27 mouse cellular contexts compared by ENCODE assay signal in the genomic region with DNA sequence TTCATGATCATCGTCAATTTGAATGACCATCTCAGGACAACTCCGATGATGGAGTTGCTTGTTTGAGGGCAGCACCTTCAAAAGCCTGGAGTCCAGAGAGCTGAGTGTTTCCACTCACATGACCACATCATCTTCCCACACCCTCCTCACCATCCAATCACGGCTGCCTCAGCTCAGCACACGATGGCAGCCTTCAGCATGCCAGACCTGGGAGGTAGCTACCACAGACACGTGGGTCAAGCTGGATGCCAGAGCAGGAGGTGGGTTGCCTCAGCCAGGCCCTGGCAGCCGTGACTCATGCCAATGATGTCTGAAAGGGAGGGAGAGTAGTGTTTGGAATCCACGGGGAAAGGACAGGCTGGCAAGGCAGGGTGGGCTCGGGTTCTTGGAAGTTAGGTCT. TPM values are rescaled to one million over a fixed set of nuclear protein-coding genes. Genes with fewer than 3 reads are reported as not detected.
DNase-seq lines count a peak whose midpoint lies in the region; ATAC-seq and TF ChIP-seq lines count a peak whose summit lies in the region.
"Had no signal": no experiment of that assay in that cellular context is flagged by ENCODE, and none has a peak within 500 bp of the region (broad histone marks: within the 10 kb centered on the region; RNA-seq: fewer than 3 reads in every experiment).

No protein-coding gene starts in this region.

- H3K36me3 ChIP-seq in G1E (replicated peaks) = no peaks in the 10 kb centered on the region
- H3K36me3 ChIP-seq: embryonic facial prominence, embryonic 12.5 days; forebrain, embryonic 12.5 days; heart, embryonic 12.5 days; hindbrain, embryonic 15.5 days had no signal

- H3K27me3 ChIP-seq in G1E (ENCODE audit: insufficient read depth, low read length) = no peaks in the 10 kb centered on the region
- H3K27me3 ChIP-seq: embryonic facial prominence, embryonic 12.5 days; forebrain, embryonic 12.5 days; hindbrain, embryonic 15.5 days had no signal

- peak; percentile 23 to 43 for DNase-seq in cerebellum, postnatal 14 days
- DNase-seq in cerebellum, postnatal 4 days (ENCODE audit: low spot score in 2 of 2) = no peak
- DNase-seq in 3134 (ENCODE audit: extremely low read depth, insufficient read length, low spot score) (peak; percentile 88), G1E (ENCODE audit: low spot score) (no peak)
- peak; percentile 95 for DNase-seq in fibroblast of lung, adult 2 months (ENCODE audit: low read depth)
- DNase-seq in urinary bladder, postnatal 10 days (ENCODE audit: low spot score) = no peak
- no peak for DNase-seq in ovary, postnatal 36 days (ENCODE audit: low spot score)
- DNase-seq: adrenal gland, postnatal 10 days; cerebellum, adult 11-12 months; cerebellum, adult 9-11 months; gastrocnemius, postnatal 10 days had no signal

- H3K4me1 ChIP-seq in G1E (ENCODE audit: insufficient read depth, low read depth, low read length) = no peaks in the 10 kb centered on the region
- H3K4me1 ChIP-seq: embryonic facial prominence, embryonic 12.5 days; forebrain, embryonic 12.5 days; hindbrain, embryonic 15.5 days had no signal

- H3K4me3 ChIP-seq in G1E (ENCODE audit: low read depth, low read length) = peak overlapping the region; percentile 39
- H3K4me3 ChIP-seq: embryonic facial prominence, embryonic 12.5 days; forebrain, embryonic 12.5 days; heart, embryonic 12.5 days; hindbrain, embryonic 15.5 days had no signal

- no peak for TF ChIP-seq CTCF in G1E (IDR thresholded peaks at IDR 0.05; ENCODE audit: low read depth, low read length)

- peaks cover 81% of the 10 kb centered on the region for H3K9me3 ChIP-seq in G1E (replicated peaks)
- H3K9me3 ChIP-seq: embryonic facial prominence, embryonic 12.5 days; forebrain, embryonic 12.5 days; heart, embryonic 12.5 days; hindbrain, embryonic 15.5 days had no signal

- ATAC-seq in G1E (ENCODE audit: extremely low read depth, insufficient number of reproducible peaks, low FRiP score, poor library complexity, severe bottlenecking) = no peak
- no peak for ATAC-seq in megakaryocyte-erythroid progenitor cell, adult 5-6 weeks (replicated peaks; ENCODE audit: low FRiP score, low TSS enrichment, poor library complexity, severe bottlenecking)
- ATAC-seq: CD4-positive, CD25-positive, alpha-beta regulatory T cell, adult 4 months; forebrain, embryonic 16.5 days; intestine, embryonic 16.5 days had no signal

RNA-seq across cellular contexts. Expression of a gene that starts 11.5 kb away (rescaled TPM):
- total RNA-seq in G1E (2014; fragmentation: Nextera tagmentation) (not detected in 2 replicates), G1E (2017) (0.05 and 0.06 TPM in 2 replicates)
- polyA plus RNA-seq in G1E (2012) = not detected in 2 replicates
- total RNA-seq in megakaryocyte-erythroid progenitor cell, adult 5-6 weeks (2014; fragmentation: Nextera tagmentation) = not detected in 2 replicates
- total RNA-seq in megakaryocyte-erythroid progenitor cell, adult 5-6 weeks (2017) = 0.28 TPM in 1 of 2 replicates, not detected in the other
- total RNA-seq: gastrocnemius, postnatal 10 days; heart, adult 8-10 months; heart, postnatal 25 days had no signal
- polyA plus RNA-seq: cortical plate, adult 2 months; embryonic facial prominence, embryonic 12.5 days; forebrain, embryonic 12.5 days; forebrain, embryonic 16.5 days; frontal cortex, adult 2 months; heart, embryonic 12.5 days; heart, embryonic 16.5 days; hindbrain, embryonic 11.5 days; hindbrain, embryonic 15.5 days; intestine, embryonic 16.5 days had no signal

RNA-seq across cellular contexts. Expression of a gene that starts 42.2 kb away (rescaled TPM):
- total RNA-seq in G1E (2014; fragmentation: Nextera tagmentation) (not detected in 2 replicates), G1E (2017) (0.38 TPM in 1 of 2 replicates, not detected in the other)
- polyA plus RNA-seq in G1E (2012) = not detected in 2 replicates
- total RNA-seq in megakaryocyte-erythroid progenitor cell, adult 5-6 weeks (2014; fragmentation: Nextera tagmentation) = not detected in 2 replicates
- total RNA-seq in megakaryocyte-erythroid progenitor cell, adult 5-6 weeks (2017) = not detected in 2 replicates
- total RNA-seq: gastrocnemius, postnatal 10 days; MEL had no signal
- polyA plus RNA-seq: forebrain, embryonic 12.5 days; forebrain, embryonic 16.5 days; gonadal fat pad, adult 2 months; hindbrain, embryonic 11.5 days had no signal

RNA-seq across cellular contexts. Expression of a gene that starts 45.2 kb away (rescaled TPM):
- total RNA-seq in G1E (2014; fragmentation: Nextera tagmentation) = not detected in 2 replicates
- not detected in 2 replicates for total RNA-seq in G1E (2017)
- polyA plus RNA-seq in G1E (2012) = not detected in 2 replicates
- total RNA-seq in megakaryocyte-erythroid progenitor cell, adult 5-6 weeks (2014; fragmentation: Nextera tagmentation) = not detected in 2 replicates
- not detected in 2 replicates for total RNA-seq in megakaryocyte-erythroid progenitor cell, adult 5-6 weeks (2017)
- total RNA-seq: gastrocnemius, postnatal 10 days; heart, adult 8-10 months; heart, postnatal 25 days; MEL had no signal
- polyA plus RNA-seq: CD4-positive, CD25-positive, alpha-beta regulatory T cell, adult 4 months; cortical plate, adult 2 months; embryonic facial prominence, embryonic 12.5 days; forebrain, embryonic 12.5 days; forebrain, embryonic 16.5 days; frontal cortex, adult 2 months; heart, embryonic 12.5 days; heart, embryonic 16.5 days; hindbrain, embryonic 11.5 days; hindbrain, embryonic 15.5 days had no signal

RNA-seq across cellular contexts. Expression of a gene that starts 56.8 kb away (rescaled TPM):
- total RNA-seq in G1E (2014; fragmentation: Nextera tagmentation) (not detected in 2 replicates), G1E (2017) (0.16 TPM in 1 of 2 replicates, not detected in the other)
- not detected in 2 replicates for polyA plus RNA-seq in G1E (2012)
- not detected in 2 replicates for total RNA-seq in megakaryocyte-erythroid progenitor cell, adult 5-6 weeks (2014; fragmentation: Nextera tagmentation)
- not detected in 2 replicates for total RNA-seq in megakaryocyte-erythroid progenitor cell, adult 5-6 weeks (2017)
- total RNA-seq: adrenal gland, postnatal 10 days; gastrocnemius, postnatal 10 days; heart, adult 8-10 months; heart, postnatal 25 days; MEL had no signal
- polyA plus RNA-seq: CD4-positive, CD25-positive, alpha-beta regulatory T cell, adult 4 months; cortical plate, adult 2 months; embryonic facial prominence, embryonic 12.5 days; forebrain, embryonic 12.5 days; forebrain, embryonic 16.5 days; frontal cortex, adult 2 months; gonadal fat pad, adult 2 months; heart, embryonic 12.5 days; heart, embryonic 16.5 days; hindbrain, embryonic 11.5 days; hindbrain, embryonic 15.5 days; intestine, embryonic 16.5 days had no signal

Comparison
In these comparisons a context has a peak if more than half of its experiments do, and no peak if none do; other contexts are left out.
1. DNase-seq: peak in cerebellum, postnatal 14 days (2 of 2), 3134 (single experiment) and fibroblast of lung, adult 2 months (single experiment); none in cerebellum, postnatal 4 days (0 of 2), G1E (single experiment), urinary bladder, postnatal 10 days (single experiment) and ovary, postnatal 36 days (single experiment).